Mouse (Mus musculus) heart, embryonic 14.5 days (tissue): ENCODE measurements around the gene Mcm3. TPM values are rescaled to one million over a fixed set of nuclear protein-coding genes. Genes with fewer than 3 reads are reported as not detected.

ENCODE experiments used
- ATAC-seq: fragments of 200-750 bp; cut with Nextera tagmentation; 2 replicates; pipeline ENCODE4 v1.8.0; 2017; ENCODE audit warnings: low read depth, moderate TSS enrichment; ENCODE audit not compliant: insufficient number of reproducible peaks, insufficient read depth, low FRiP score
- H3K27ac ChIP-seq, 2 experiments: fragments of 200-500 bp in 1 of 2; fragments of 300-500 bp in 1 of 2; sonication (generic) in 1 of 2; replicated peaks in 1 of 2; 2 replicates each; pipeline ENCODE4 v1.5.1; 2012 to 2014; ENCODE audit warnings: low read depth in 2 of 2, low read length in 2 of 2, control low read depth in 1 of 2, mild to moderate bottlenecking in 1 of 2, mixed read lengths in 1 of 2; ENCODE audit not compliant: control insufficient read depth in 1 of 2, insufficient read depth in 1 of 2
- H3K27me3 ChIP-seq: fragments of 300-500 bp; sonication (generic); 2 replicates; pipeline ENCODE4 v1.6.1; 2014; ENCODE audit warnings: mild to moderate bottlenecking, low read length, control low read depth; ENCODE audit not compliant: control insufficient read depth, insufficient read depth
- H3K36me3 ChIP-seq: fragments of 300-500 bp; sonication (generic); 2 replicates; pipeline ENCODE4 v1.6.1; 2014; ENCODE audit warnings: mild to moderate bottlenecking, control low read depth, low read length, mixed read lengths; ENCODE audit not compliant: control insufficient read depth, insufficient read depth
- H3K4me1 ChIP-seq, 2 experiments: fragments of 200-500 bp in 1 of 2; fragments of 300-500 bp in 1 of 2; sonication (generic) in 1 of 2; 2 replicates each; pipeline ENCODE4 v1.6.1; 2012 to 2014; ENCODE audit warnings: low read length in 2 of 2, control low read depth in 1 of 2, mixed read lengths in 1 of 2; ENCODE audit not compliant: control insufficient read depth in 2 of 2, insufficient read depth in 2 of 2
- H3K4me2 ChIP-seq: fragments of 300-500 bp; sonication (generic); 2 replicates; pipeline ENCODE4 v1.6.1; 2014; ENCODE audit warnings: mild to moderate bottlenecking, low read length
- H3K4me3 ChIP-seq, 2 experiments: fragments of 200-500 bp in 1 of 2; fragments of 300-500 bp in 1 of 2; sonication (generic) in 1 of 2; 2 replicates each; pipeline ENCODE4 v1.5.1; 2012 to 2014; ENCODE audit warnings: low read length in 2 of 2, mild to moderate bottlenecking in 2 of 2, control low read depth in 1 of 2, low read depth in 1 of 2, moderate library complexity in 1 of 2; ENCODE audit not compliant: control insufficient read depth in 1 of 2, insufficient read depth in 1 of 2
- H3K9ac ChIP-seq: fragments of 300-500 bp; sonication (generic); 2 replicates; pipeline ENCODE4 v1.6.1; 2014; ENCODE audit warnings: mild to moderate bottlenecking, low read length
- H3K9me3 ChIP-seq: fragments of 300-500 bp; sonication (generic); 2 replicates; pipeline ENCODE4 v1.6.1; 2016; ENCODE audit warnings: low read length, control low read depth; ENCODE audit not compliant: control insufficient read depth
- WGBS: fragments of 180-500 bp; shearing (Covaris S2); extraction: QIAGEN DNeasy Blood & Tissue Kit; methylation state at CpG from one replicate; pipeline ENCODE4 v1.1.7; 2014; 5-methylcytosine and 5-hydroxymethylcytosine counted together
- polyA plus RNA-seq: library from polyadenylated mRNA; unstranded; fragments of >200 nt; fragmentation: Nextera tagmentation; extraction: Ambion mirVana; gene quantifications from 2 replicates; pipeline ENCODE4 v1.2.1, GENCODE M21; 2014

Gene Mcm3
- polyA plus RNA-seq, 1 experiment from 2014 or later: 85.2 TPM

- H3K27me3 ChIP-seq: no peaks in the 10 kb centered on the region
- H3K27ac ChIP-seq: no peak overlapping the region
- no peak overlapping the region for H3K9ac ChIP-seq
- no peak for ATAC-seq
- no peaks in the 10 kb centered on the region for H3K4me1 ChIP-seq
- 0 out of 2 replicates have a peak, but pooled peaks cover 8% of the 10 kb centered on the region for H3K9me3 ChIP-seq
- H3K36me3 ChIP-seq: no peaks in the 10 kb centered on the region
- 83% methylated on average over 7 of the region's 7 CpGs for WGBS
- no peak overlapping the region for H3K4me2 ChIP-seq
- H3K4me3 ChIP-seq: no peak overlapping the region
Observed at GRCm38 (mm10) chr1:20856924-20857902, 37.1 kb upstream of the Mcm3 start.

DNA sequence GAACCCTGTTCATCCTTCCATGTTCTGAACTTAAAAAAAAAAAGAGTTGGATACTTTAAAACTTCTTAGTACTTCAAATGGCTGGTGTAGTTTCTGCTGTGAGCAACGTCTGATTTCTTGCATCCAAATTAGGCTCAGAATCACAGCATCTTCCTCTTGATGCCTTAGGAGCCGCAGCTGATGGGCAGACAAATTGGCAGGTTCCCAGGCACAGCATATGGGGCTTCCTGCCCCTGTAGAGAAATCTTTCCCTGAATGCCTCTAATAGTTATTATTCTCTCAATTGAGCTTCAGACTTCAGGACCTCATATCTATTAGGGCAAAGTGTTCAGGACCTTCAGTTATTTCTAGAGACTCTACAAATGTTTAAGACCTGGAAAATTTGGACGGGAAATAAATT, 19.8 kb upstream of the Mcm3 start:
- no peak overlapping the region for H3K4me2 ChIP-seq
- WGBS: 66% methylated on average over 3 of the region's 3 CpGs
- no peaks in the 10 kb centered on the region for H3K36me3 ChIP-seq
- H3K4me1 ChIP-seq: peaks cover 0 to 11% of the 10 kb centered on the region in 2 experiments; a peak in 2 of 4 replicates
- no peak overlapping the region for H3K27ac ChIP-seq
- no peak overlapping the region for H3K4me3 ChIP-seq
- ATAC-seq: no peak
- H3K9me3 ChIP-seq: no peaks in the 10 kb centered on the region
- H3K27me3 ChIP-seq: no peaks in the 10 kb centered on the region
- H3K9ac ChIP-seq: no peak overlapping the region

- no peak overlapping the region for H3K4me2 ChIP-seq
- no peak overlapping the region for H3K9ac ChIP-seq
- no peaks in the 10 kb centered on the region for H3K9me3 ChIP-seq
- ATAC-seq: no peak
- no peaks in the 10 kb centered on the region for H3K27me3 ChIP-seq
- no peak overlapping the region for H3K27ac ChIP-seq
- H3K36me3 ChIP-seq: no peaks in the 10 kb centered on the region
- no peak overlapping the region for H3K4me3 ChIP-seq
- H3K4me1 ChIP-seq: no peaks in the 10 kb centered on the region
- WGBS: 70% methylated on average over 3 of the region's 3 CpGs
Observed at GRCm38 (mm10) chr1:20836551-20837125, 16.5 kb upstream of the Mcm3 start.

DNA sequence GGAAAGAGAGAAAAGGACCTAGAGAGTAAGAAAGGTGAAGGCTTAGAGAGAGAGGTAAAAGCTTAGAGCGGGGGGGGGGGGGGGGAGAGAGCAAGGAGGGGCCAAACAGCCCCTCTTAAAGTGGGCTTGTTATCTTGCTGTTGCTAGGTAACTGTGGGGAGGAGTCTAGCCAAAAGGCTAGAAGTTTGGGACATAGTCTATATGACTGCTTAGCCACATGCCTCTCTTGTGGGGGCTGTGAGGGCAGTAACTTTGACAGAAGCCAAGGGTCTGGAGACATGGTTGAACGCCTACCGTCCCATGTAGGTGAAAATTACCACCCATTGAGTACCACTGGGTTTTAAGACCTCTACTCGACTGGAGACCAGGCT, 13.0 kb upstream of the Mcm3 start:
- 57% methylated on average over 4 of the region's 4 CpGs for WGBS

GRCm38 (mm10) chr1:20832473-20833140, 12.5 kb upstream of the Mcm3 start:
- WGBS: 58% methylated on average over 5 of the region's 5 CpGs
- no peaks in the 10 kb centered on the region for H3K27me3 ChIP-seq
- H3K4me1 ChIP-seq: no peaks in the 10 kb centered on the region
- H3K4me3 ChIP-seq: no peak overlapping the region
- no peaks in the 10 kb centered on the region for H3K9me3 ChIP-seq
- no peak overlapping the region for H3K27ac ChIP-seq
- ATAC-seq: no peak
- no peak overlapping the region for H3K9ac ChIP-seq
- no peak overlapping the region for H3K4me2 ChIP-seq
- no peaks in the 10 kb centered on the region for H3K36me3 ChIP-seq

More for the DNA sequence above, 13.0 kb upstream of the Mcm3 start:
- Histone ChIP-seq H3K27me3 (no peaks in the 10 kb centered on the region), H3K27ac (no peak overlapping the region), H3K9me3 (no peaks in the 10 kb centered on the region), H3K4me1 (no peaks in the 10 kb centered on the region), H3K4me3 (no peak overlapping the region), H3K4me2 (no peak overlapping the region), H3K36me3 (no peaks in the 10 kb centered on the region), H3K9ac (no peak overlapping the region)
- ATAC-seq: no peak

GRCm38 (mm10) chr1:20830546-20830945, 10.4 kb upstream of the Mcm3 start:
- no peak overlapping the region for H3K9ac ChIP-seq
- H3K9me3 ChIP-seq: no peaks in the 10 kb centered on the region
- no peaks in the 10 kb centered on the region for H3K36me3 ChIP-seq
- H3K27ac ChIP-seq: no peak overlapping the region
- 60% methylated on average over 1 of the region's 1 CpGs for WGBS
- H3K4me2 ChIP-seq: no peak overlapping the region
- no peak overlapping the region for H3K4me3 ChIP-seq
- no peaks in the 10 kb centered on the region for H3K27me3 ChIP-seq
- ATAC-seq: no peak
- no peaks in the 10 kb centered on the region for H3K4me1 ChIP-seq

- H3K27ac ChIP-seq: no peak overlapping the region
- no peak overlapping the region for H3K9ac ChIP-seq
- ATAC-seq: no peak
- no peaks in the 10 kb centered on the region for H3K27me3 ChIP-seq
- no peak overlapping the region for H3K4me3 ChIP-seq
- H3K4me1 ChIP-seq: no peaks in the 10 kb centered on the region
- H3K9me3 ChIP-seq: no peaks in the 10 kb centered on the region
- no peak overlapping the region for H3K4me2 ChIP-seq
- 83% methylated on average over 2 of the region's 2 CpGs for WGBS
- no peaks in the 10 kb centered on the region for H3K36me3 ChIP-seq
Observed at GRCm38 (mm10) chr1:20828061-20828460, 7.9 kb upstream of the Mcm3 start.
